Mouse (Mus musculus): ENCODE results near the gene Abca7. TPM values are rescaled to one million over a fixed set of nuclear protein-coding genes. Genes with fewer than 3 reads are reported as not detected.

The Abca7 gene
- polyA plus RNA-seq, 1 experiment from 2014 or later, result 2.6 TPM

DNA sequence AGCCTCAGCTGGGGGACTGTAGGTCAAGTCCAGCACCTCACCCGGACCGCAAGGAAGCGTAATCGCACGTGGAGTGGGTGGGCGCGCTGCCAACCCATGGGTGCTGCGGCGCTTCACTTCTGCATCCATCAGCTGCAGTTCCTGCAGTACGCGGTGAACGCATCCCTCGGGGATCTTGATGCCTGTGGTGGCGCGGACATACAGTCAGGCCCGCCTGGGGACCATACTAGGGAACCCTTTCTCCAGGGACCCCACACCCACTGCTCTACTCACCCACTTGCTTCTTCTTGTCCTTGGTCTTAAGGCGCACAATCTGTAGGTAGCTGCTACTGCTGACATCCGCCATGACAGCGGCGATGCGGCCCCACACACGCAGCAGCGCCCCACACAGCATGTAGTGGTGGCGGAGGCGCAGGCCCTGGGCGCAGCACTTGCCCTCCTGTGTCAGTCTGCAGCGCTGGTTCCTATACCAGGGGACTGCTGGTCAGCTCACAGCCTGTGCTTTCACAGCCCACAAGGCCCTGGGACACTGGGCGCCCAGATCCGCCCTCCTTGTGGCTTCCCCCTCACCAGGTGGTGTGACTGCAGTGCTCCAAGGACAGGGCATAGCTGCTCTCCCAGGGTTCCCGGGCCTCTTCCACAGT, 61.5 kb downstream of the Abca7 start:
- Histone ChIP-seq H3K4me1 (replicated peaks; ENCODE audit: insufficient read depth, low read length) (peaks cover 11% of the 10 kb centered on the region), H3K27ac (no peak overlapping the region; the same call in 1 of the 2 replicates), H3K4me3 (replicated peaks; ENCODE audit: low read depth, low read length) (no peak overlapping the region), H3K27me3 (ENCODE audit: insufficient read depth, low read length) (no peaks in the 10 kb centered on the region), H3K4me2 (ENCODE audit: low read length) (no peak overlapping the region), H3K36me3 (ENCODE audit: insufficient read depth, low read length) (peaks cover 45% of the 10 kb centered on the region), H3K9ac (ENCODE audit: low read depth, low read length) (no peak overlapping the region; the same call in 1 of the 2 replicates), H3K9me3 (replicated peaks; ENCODE audit: low read length) (no peaks in the 10 kb centered on the region)
- no peak for TF ChIP-seq CTCF (IDR thresholded peaks at IDR 0.05; ENCODE audit: low read depth)
- DNase-seq (ENCODE audit: low spot score) (no peak), ATAC-seq (replicated peaks; ENCODE audit: low FRiP score, low read depth) (no peak)
- WGBS, result 83% methylated on average over 30 of the region's 30 CpGs

DNA sequence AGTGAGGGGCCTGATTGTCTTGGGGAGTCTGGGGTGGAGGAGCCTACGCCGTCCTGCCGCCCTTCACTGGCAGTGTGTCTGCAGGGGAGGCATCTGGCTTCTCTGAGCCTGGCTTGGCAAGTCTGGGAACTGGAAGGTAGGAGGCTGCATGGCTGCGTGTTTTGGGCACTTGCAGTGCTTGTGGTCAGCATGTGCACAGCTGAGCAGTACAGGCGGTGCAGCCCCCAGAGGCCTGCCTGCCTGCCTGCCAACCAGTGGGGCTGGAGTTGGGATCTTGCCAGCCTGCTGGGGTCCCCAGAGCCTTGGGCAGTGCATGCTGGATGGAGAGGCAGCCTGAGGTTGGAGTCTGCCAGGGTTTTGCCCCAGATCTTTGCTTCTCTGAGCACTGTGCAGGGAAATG, 66.8 kb downstream of the Abca7 start:
- no peak overlapping the region for H3K4me3 ChIP-seq (replicated peaks; ENCODE audit: low read depth, low read length)
- WGBS, result 89% methylated on average over 5 of the region's 5 CpGs
- peaks cover 40% of the 10 kb centered on the region for H3K36me3 ChIP-seq (ENCODE audit: insufficient read depth, low read length)
- TF ChIP-seq CTCF (IDR thresholded peaks at IDR 0.05; ENCODE audit: low read depth), result no peak
- H3K27ac ChIP-seq, result no peak overlapping the region
- H3K9ac ChIP-seq (ENCODE audit: low read depth, low read length), result no peak overlapping the region
- no peaks in the 10 kb centered on the region for H3K27me3 ChIP-seq (ENCODE audit: insufficient read depth, low read length)
- H3K4me1 ChIP-seq (replicated peaks; ENCODE audit: insufficient read depth, low read length), result no peaks in the 10 kb centered on the region
- no peak overlapping the region for H3K4me2 ChIP-seq (ENCODE audit: low read length)
- DNase-seq (ENCODE audit: low spot score) (no peak), ATAC-seq (replicated peaks; ENCODE audit: low FRiP score, low read depth) (no peak)
- H3K9me3 ChIP-seq (replicated peaks; ENCODE audit: low read length), result no peaks in the 10 kb centered on the region

- H3K4me2 ChIP-seq (ENCODE audit: low read length), result no peak overlapping the region
- H3K9ac ChIP-seq (ENCODE audit: low read depth, low read length), result peak overlapping the region; percentile 4; the same call in 1 of the 2 replicates
- no peak for DNase-seq (ENCODE audit: low spot score)
- H3K36me3 ChIP-seq (ENCODE audit: insufficient read depth, low read length), result peaks cover 33% of the 10 kb centered on the region
- no peaks in the 10 kb centered on the region for H3K9me3 ChIP-seq (replicated peaks; ENCODE audit: low read length)
- no peak overlapping the region for H3K27ac ChIP-seq
- TF ChIP-seq CTCF (IDR thresholded peaks at IDR 0.05; ENCODE audit: low read depth), result peak; percentile 48
- no peak for ATAC-seq (replicated peaks; ENCODE audit: low FRiP score, low read depth)
- 76% methylated on average over 23 of the region's 23 CpGs for WGBS
- no peak overlapping the region for H3K4me3 ChIP-seq (replicated peaks; ENCODE audit: low read depth, low read length)
- no peaks in the 10 kb centered on the region for H3K4me1 ChIP-seq (replicated peaks; ENCODE audit: insufficient read depth, low read length)
- H3K27me3 ChIP-seq (ENCODE audit: insufficient read depth, low read length), result no peaks in the 10 kb centered on the region
Observed at GRCm38 (mm10) chr10:80063877-80064650, 67.8 kb downstream of the Abca7 start.

Other genes with a start within 250 kb of the Abca7 start
- 37.9 and 38.5 TPM in 2 replicates for gene Polrmt, start 249.9 kb upstream of the Abca7 start, polyA plus RNA-seq (2015; fragmentation: Nextera tagmentation; extraction: Ambion mirVana)
- 0.11 and 0.36 TPM in 2 replicates for gene Fgf22, start 241.4 kb upstream of the Abca7 start, polyA plus RNA-seq (2015; fragmentation: Nextera tagmentation; extraction: Ambion mirVana)
- gene Rnf126, start 229.5 kb upstream of the Abca7 start, polyA plus RNA-seq (2015; fragmentation: Nextera tagmentation; extraction: Ambion mirVana), result 74.5 and 82.4 TPM in 2 replicates
- 32.9 and 38.7 TPM in 2 replicates for gene Fstl3, start 219.2 kb upstream of the Abca7 start, polyA plus RNA-seq (2015; fragmentation: Nextera tagmentation; extraction: Ambion mirVana)
- gene Prss57, start 205.5 kb upstream of the Abca7 start, polyA plus RNA-seq (2015; fragmentation: Nextera tagmentation; extraction: Ambion mirVana), result 0.04 and 0.06 TPM in 2 replicates
- gene Palm, start 202.9 kb upstream of the Abca7 start, polyA plus RNA-seq (2015; fragmentation: Nextera tagmentation; extraction: Ambion mirVana), result 132 and 152 TPM in 2 replicates
- gene Misp, start 175.5 kb upstream of the Abca7 start, polyA plus RNA-seq (2015; fragmentation: Nextera tagmentation; extraction: Ambion mirVana), result 24.5 and 24.8 TPM in 2 replicates
- 220 and 238 TPM in 2 replicates for gene Ptbp1, start 142.1 kb upstream of the Abca7 start, polyA plus RNA-seq (2015; fragmentation: Nextera tagmentation; extraction: Ambion mirVana)
- gene Prtn3, start 122.0 kb upstream of the Abca7 start, polyA plus RNA-seq (2015; fragmentation: Nextera tagmentation; extraction: Ambion mirVana), result 6.5 and 7.9 TPM in 2 replicates
- gene Plppr3, start 121.9 kb upstream of the Abca7 start, polyA plus RNA-seq (2015; fragmentation: Nextera tagmentation; extraction: Ambion mirVana), result 37.0 and 41.5 TPM in 2 replicates
- gene Elane, start 110.2 kb upstream of the Abca7 start, polyA plus RNA-seq (2015; fragmentation: Nextera tagmentation; extraction: Ambion mirVana), result 0.14 TPM in 1 of 2 replicates, not detected in the other
- gene Cfd, start 105.6 kb upstream of the Abca7 start, polyA plus RNA-seq (2015; fragmentation: Nextera tagmentation; extraction: Ambion mirVana), result 0.13 TPM in 1 of 2 replicates, not detected in the other
- gene Med16, start 87.6 kb upstream of the Abca7 start, polyA plus RNA-seq (2015; fragmentation: Nextera tagmentation; extraction: Ambion mirVana), result 44.9 and 49.0 TPM in 2 replicates
- 4.8 and 21.6 TPM in 2 replicates for gene Gm26602, start 85.6 kb upstream of the Abca7 start, polyA plus RNA-seq (2015; fragmentation: Nextera tagmentation; extraction: Ambion mirVana)
- 1.6 and 1.8 TPM in 2 replicates for gene Kiss1r, start 79.5 kb upstream of the Abca7 start, polyA plus RNA-seq (2015; fragmentation: Nextera tagmentation; extraction: Ambion mirVana)
- 120 and 137 TPM in 2 replicates for gene R3hdm4, start 75.3 kb upstream of the Abca7 start, polyA plus RNA-seq (2015; fragmentation: Nextera tagmentation; extraction: Ambion mirVana)
- 4.1 and 4.5 TPM in 2 replicates for gene Arid3a, start 69.5 kb upstream of the Abca7 start, polyA plus RNA-seq (2015; fragmentation: Nextera tagmentation; extraction: Ambion mirVana)
- 78.9 and 81.9 TPM in 2 replicates for gene Wdr18, start 36.3 kb upstream of the Abca7 start, polyA plus RNA-seq (2015; fragmentation: Nextera tagmentation; extraction: Ambion mirVana)
- gene Grin3b, start 25.8 kb upstream of the Abca7 start, polyA plus RNA-seq (2015; fragmentation: Nextera tagmentation; extraction: Ambion mirVana), result 0.17 and 0.20 TPM in 2 replicates
- gene Tmem259, start 12.2 kb upstream of the Abca7 start, polyA plus RNA-seq (2015; fragmentation: Nextera tagmentation; extraction: Ambion mirVana), result 23.7 and 26.6 TPM in 2 replicates
- gene Cnn2, start 7.9 kb upstream of the Abca7 start, polyA plus RNA-seq (2015; fragmentation: Nextera tagmentation; extraction: Ambion mirVana), result 221 and 261 TPM in 2 replicates
- gene Arhgap45, start 20.2 kb downstream of the Abca7 start, polyA plus RNA-seq (2015; fragmentation: Nextera tagmentation; extraction: Ambion mirVana), result 4.0 and 4.6 TPM in 2 replicates
- 208 and 210 TPM in 2 replicates for gene Polr2e, start 43.3 kb downstream of the Abca7 start, polyA plus RNA-seq (2015; fragmentation: Nextera tagmentation; extraction: Ambion mirVana)
- gene Gpx4, start 50.7 kb downstream of the Abca7 start, polyA plus RNA-seq (2015; fragmentation: Nextera tagmentation; extraction: Ambion mirVana), result 901 and 946 TPM in 2 replicates
- 9.6 and 10.5 TPM in 2 replicates for gene Sbno2, start 109.1 kb downstream of the Abca7 start, polyA plus RNA-seq (2015; fragmentation: Nextera tagmentation; extraction: Ambion mirVana)
- gene Stk11, start 119.3 kb downstream of the Abca7 start, polyA plus RNA-seq (2015; fragmentation: Nextera tagmentation; extraction: Ambion mirVana), result 14.2 and 15.1 TPM in 2 replicates
- gene Atp5d, start 142.1 kb downstream of the Abca7 start, polyA plus RNA-seq (2015; fragmentation: Nextera tagmentation; extraction: Ambion mirVana), result 936 and 986 TPM in 2 replicates
- gene Cbarp, start 144.3 kb downstream of the Abca7 start, polyA plus RNA-seq (2015; fragmentation: Nextera tagmentation; extraction: Ambion mirVana), result 4.7 and 6.4 TPM in 2 replicates
- 13.7 and 18.6 TPM in 2 replicates for gene Midn, start 151.8 kb downstream of the Abca7 start, polyA plus RNA-seq (2015; fragmentation: Nextera tagmentation; extraction: Ambion mirVana)
- gene Cirbp, start 169.5 kb downstream of the Abca7 start, polyA plus RNA-seq (2015; fragmentation: Nextera tagmentation; extraction: Ambion mirVana), result 290 and 317 TPM in 2 replicates
- 9.3 and 11.0 TPM in 2 replicates for gene 1600002K03Rik, start 176.4 kb downstream of the Abca7 start, polyA plus RNA-seq (2015; fragmentation: Nextera tagmentation; extraction: Ambion mirVana)
- 10.2 and 10.5 TPM in 2 replicates for gene Efna2, start 183.0 kb downstream of the Abca7 start, polyA plus RNA-seq (2015; fragmentation: Nextera tagmentation; extraction: Ambion mirVana)
- gene Mum1, start 229.9 kb downstream of the Abca7 start, polyA plus RNA-seq (2015; fragmentation: Nextera tagmentation; extraction: Ambion mirVana), result 44.2 and 52.7 TPM in 2 replicates

Measured in kidney, postnatal 0 days (tissue).